Mouse (Mus musculus) midbrain, embryonic 14.5 days (tissue): ENCODE measurements around the gene Stk32c. TPM values are rescaled to one million over a fixed set of nuclear protein-coding genes. Genes with fewer than 3 reads are reported as not detected.

Source experiments
- ATAC-seq: fragments of 200-750 bp; cut with Nextera tagmentation; 2 replicates; pipeline ENCODE4 v1.8.0; 2017; ENCODE audit warnings: moderate number of reproducible peaks, moderate library complexity; ENCODE audit not compliant: low FRiP score, low TSS enrichment
- DNase-seq: peaks from one replicate; pipeline ENCODE4 v3.0.0-alpha.2; 2015
- H3K27ac ChIP-seq: fragments of 300-500 bp; sonication (generic); replicated peaks from 2 replicates; pipeline ENCODE4 v1.5.1; 2014; ENCODE audit warnings: mild to moderate bottlenecking, low read depth, low read length, moderate library complexity
- H3K27me3 ChIP-seq: fragments of 300-500 bp; sonication (generic); 2 replicates; pipeline ENCODE4 v1.6.1; 2014; ENCODE audit warnings: low read length, control low read depth, mixed read lengths; ENCODE audit not compliant: control insufficient read depth, insufficient read depth
- H3K36me3 ChIP-seq: fragments of 300-500 bp; sonication (generic); 2 replicates; pipeline ENCODE4 v1.6.1; 2014; ENCODE audit warnings: low read length, control low read depth; ENCODE audit not compliant: control insufficient read depth, insufficient read depth
- H3K4me1 ChIP-seq: fragments of 300-500 bp; sonication (generic); 2 replicates; pipeline ENCODE4 v1.6.1; 2014; ENCODE audit warnings: mild to moderate bottlenecking, antibody characterized with exemption, low read length, control low read depth; ENCODE audit not compliant: control insufficient read depth, insufficient read depth
- H3K4me2 ChIP-seq: fragments of 300-500 bp; sonication (generic); 2 replicates; pipeline ENCODE4 v1.6.1; 2014; ENCODE audit warnings: mild to moderate bottlenecking, low read length, moderate library complexity
- H3K4me3 ChIP-seq: fragments of 300-500 bp; sonication (generic); replicated peaks from 2 replicates; pipeline ENCODE4 v1.5.1; 2014; ENCODE audit warnings: low read depth, low read length
- H3K9ac ChIP-seq: fragments of 300-500 bp; sonication (generic); replicated peaks from 2 replicates; pipeline ENCODE4 v1.6.1; 2014; ENCODE audit warnings: mild to moderate bottlenecking, low read length, moderate library complexity
- H3K9me3 ChIP-seq: fragments of 300-500 bp; sonication (generic); 2 replicates; pipeline ENCODE4 v1.6.1; 2016; ENCODE audit warnings: low read length, control low read depth, mixed read lengths; ENCODE audit not compliant: control insufficient read depth
- WGBS: fragments of 180-500 bp; shearing (Covaris S2); extraction: QIAGEN DNeasy Blood & Tissue Kit; methylation state at CpG from one replicate; pipeline ENCODE4 v1.1.7; 2014; 5-methylcytosine and 5-hydroxymethylcytosine counted together
- polyA plus RNA-seq: library from polyadenylated mRNA; unstranded; fragments of >200 nt; fragmentation: Nextera tagmentation; extraction: Ambion mirVana; gene quantifications from 2 replicates; pipeline ENCODE4 v1.2.1, GENCODE M21; 2014

The Stk32c gene
- polyA plus RNA-seq, 1 experiment from 2014 or later, result 0.99 TPM

- H3K36me3 ChIP-seq, result no peaks in the 10 kb centered on the region
- no peak overlapping the region for H3K4me3 ChIP-seq
- H3K27me3 ChIP-seq, result no peaks in the 10 kb centered on the region
- H3K4me2 ChIP-seq, result no peak overlapping the region
- peaks cover 7% of the 10 kb centered on the region; the same call in 1 of the 2 replicates for H3K4me1 ChIP-seq
- H3K27ac ChIP-seq, result no peak overlapping the region
- H3K9me3 ChIP-seq, result no peaks in the 10 kb centered on the region
- DNase-seq, result no peak
- H3K9ac ChIP-seq, result no peak overlapping the region
- 79% methylated on average over 14 of the region's 14 CpGs for WGBS
- ATAC-seq, result no peak
These were observed 1.7 kb upstream of the Stk32c start for GRCm38 (mm10) chr7:139214596-139215340.

- H3K36me3 ChIP-seq, result no peaks in the 10 kb centered on the region
- no peak overlapping the region for H3K4me2 ChIP-seq
- DNase-seq (no peak), ATAC-seq (no peak)
- no peak overlapping the region for H3K4me3 ChIP-seq
- H3K4me1 ChIP-seq, result peaks cover 7% of the 10 kb centered on the region; the same call in 1 of the 2 replicates
- no peak overlapping the region for H3K9ac ChIP-seq
- no peaks in the 10 kb centered on the region for H3K27me3 ChIP-seq
- 87% methylated on average over 3 of the region's 3 CpGs for WGBS
- no peaks in the 10 kb centered on the region for H3K9me3 ChIP-seq
- H3K27ac ChIP-seq, result no peak overlapping the region
These were observed 1.1 kb upstream of the Stk32c start for GRCm38 (mm10) chr7:139214160-139214559.

- H3K4me3 ChIP-seq, result peak overlapping the region; percentile 48
- peak overlapping the region; percentile 56 for H3K4me2 ChIP-seq
- peak overlapping the region; percentile 83; the same call in 1 of the 2 replicates for H3K27ac ChIP-seq
- ATAC-seq, result peak; percentile 15
- H3K9me3 ChIP-seq, result no peaks in the 10 kb centered on the region
- H3K36me3 ChIP-seq, result no peaks in the 10 kb centered on the region
- peak; percentile 12 for DNase-seq
- H3K9ac ChIP-seq, result peak overlapping the region; percentile 72; the same call in 1 of the 2 replicates
- H3K27me3 ChIP-seq, result no peaks in the 10 kb centered on the region
- peaks cover 7% of the 10 kb centered on the region; the same call in 1 of the 2 replicates for H3K4me1 ChIP-seq
- 74% methylated on average over 3 of the region's 3 CpGs for WGBS
These were observed 644 bp upstream of the Stk32c start for GRCm38 (mm10) chr7:139213751-139214150.

- Histone ChIP-seq H3K36me3 (no peaks in the 10 kb centered on the region), H3K9me3 (no peaks in the 10 kb centered on the region), H3K27me3 (no peaks in the 10 kb centered on the region), H3K27ac (no peak overlapping the region), H3K9ac (no peak overlapping the region), H3K4me2 (no peak overlapping the region), H3K4me1 (peaks cover 7% of the 10 kb centered on the region; the same call in 1 of the 2 replicates), H3K4me3 (no peak overlapping the region)
- 87% methylated on average over 6 of the region's 6 CpGs for WGBS
- ATAC-seq (no peak), DNase-seq (no peak)
These were observed 1.3 kb downstream of the Stk32c start for GRCm38 (mm10) chr7:139211761-139212160.

GRCm38 (mm10) chr7:139208773-139209095, 4.4 kb downstream of the Stk32c start:
- Histone ChIP-seq H3K9ac (no peak overlapping the region), H3K4me1 (peaks cover 7% of the 10 kb centered on the region; the same call in 1 of the 2 replicates), H3K27me3 (no peaks in the 10 kb centered on the region), H3K27ac (no peak overlapping the region), H3K4me2 (no peak overlapping the region), H3K9me3 (no peaks in the 10 kb centered on the region), H3K4me3 (no peak overlapping the region), H3K36me3 (no peaks in the 10 kb centered on the region)
- no peak for ATAC-seq
- no peak for DNase-seq
- 90% methylated on average over 4 of the region's 4 CpGs for WGBS

- H3K4me1 ChIP-seq, result peaks cover 4% of the 10 kb centered on the region; the same call in 1 of the 2 replicates
- DNase-seq (peak; percentile 88), ATAC-seq (no peak)
- 34% methylated on average over 7 of the region's 7 CpGs for WGBS
- no peaks in the 10 kb centered on the region for H3K27me3 ChIP-seq
- H3K27ac ChIP-seq, result no peak overlapping the region
- H3K36me3 ChIP-seq, result no peaks in the 10 kb centered on the region
- H3K9me3 ChIP-seq, result no peaks in the 10 kb centered on the region
- no peak overlapping the region for H3K4me3 ChIP-seq
- no peak overlapping the region for H3K4me2 ChIP-seq
- no peak overlapping the region for H3K9ac ChIP-seq
These were observed 4.9 kb downstream of the Stk32c start for GRCm38 (mm10) chr7:139208023-139208772.

GRCm38 (mm10) chr7:139201209-139201608, 11.9 kb downstream of the Stk32c start:
- Histone ChIP-seq H3K9me3 (no peaks in the 10 kb centered on the region), H3K36me3 (no peaks in the 10 kb centered on the region), H3K4me3 (no peak overlapping the region), H3K27me3 (no peaks in the 10 kb centered on the region), H3K4me1 (no peaks in the 10 kb centered on the region), H3K27ac (no peak overlapping the region), H3K9ac (no peak overlapping the region), H3K4me2 (no peak overlapping the region)
- ATAC-seq (no peak), DNase-seq (no peak)
- 64% methylated on average over 6 of the region's 6 CpGs for WGBS

GRCm38 (mm10) chr7:139200108-139200507, 13.0 kb downstream of the Stk32c start:
- Histone ChIP-seq H3K27ac (no peak overlapping the region), H3K9ac (no peak overlapping the region), H3K4me2 (no peak overlapping the region), H3K4me1 (no peaks in the 10 kb centered on the region), H3K9me3 (no peaks in the 10 kb centered on the region), H3K27me3 (no peaks in the 10 kb centered on the region), H3K36me3 (no peaks in the 10 kb centered on the region), H3K4me3 (no peak overlapping the region)
- WGBS, result 35% methylated on average over 7 of the region's 7 CpGs
- DNase-seq, result peak; percentile 91
- peak; percentile 43; the same call in 1 of the 2 replicates for ATAC-seq
